Mouse (Mus musculus): ENCODE data around the gene Ifnl3. TPM values are rescaled to one million over a fixed set of nuclear protein-coding genes. Genes with fewer than 3 reads are reported as not detected.
A peak's percentile ranks its signal among the peaks of the same experiment; 100 is the strongest.
"Not testable (repeated sequence)": the region's sequence is repeated elsewhere in the genome, so short reads cannot be mapped to it uniquely, and the experiment has no call there.

Ifnl3 gene
- not detected in 2 replicates for polyA plus RNA-seq (2012; rRNA removed)

DNA sequence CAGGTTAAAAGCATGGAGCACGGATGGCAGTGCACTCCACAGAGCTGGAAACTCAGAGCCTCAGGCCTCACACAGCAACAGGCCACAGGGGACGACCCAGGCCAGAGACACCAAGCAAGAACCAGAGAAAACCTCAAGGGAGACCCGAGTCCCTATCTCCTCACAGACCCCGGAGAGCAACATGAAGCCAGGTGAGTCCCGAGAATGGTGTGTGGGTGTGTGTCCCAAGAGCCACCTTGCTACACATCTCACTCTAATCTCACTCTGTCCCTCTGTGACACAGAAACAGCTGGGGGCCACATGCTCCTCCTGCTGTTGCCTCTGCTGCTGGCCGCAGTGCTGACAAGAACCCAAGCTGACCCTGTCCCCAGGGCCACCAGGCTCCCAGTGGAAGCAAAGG lies at the start of gene Ifnl3:
Gene Ifnl3 (plus strand): TSS at position 301 of the 400 bp plus-strand sequence.
- not testable (repeated sequence) for H3K27ac ChIP-seq (ENCODE audit: insufficient read depth, low read depth, low read length); DNase-seq
- WGBS, result 82% methylated on average over 5 of the region's 6 CpGs

GRCm38 (mm10) chr7:28476191-28476590 lies 46.4 kb upstream of the Ifnl3 start:
- H3K36me3 ChIP-seq (ENCODE audit: control insufficient read depth, insufficient read depth, low read length), result no peaks in the 10 kb centered on the region
- DNase-seq, result no peak
- 93% methylated on average over 6 of the region's 6 CpGs for WGBS
- no peaks in the 10 kb centered on the region for H3K4me1 ChIP-seq (ENCODE audit: control insufficient read depth, insufficient read depth, low read length)
- H3K4me3 ChIP-seq (ENCODE audit: insufficient read depth, low read depth, low read length), result no peak overlapping the region
- H3K27me3 ChIP-seq (replicated peaks; ENCODE audit: control insufficient read depth, insufficient read depth, low read length), result no peaks in the 10 kb centered on the region
- TF ChIP-seq CTCF (conservative IDR thresholded peaks at IDR 0.05; ENCODE audit: insufficient read depth, insufficient read length, low read depth, low read length), result no peak
- no peak for TF ChIP-seq POLR2A (IDR thresholded peaks at IDR 0.05; ENCODE audit: low read depth, low read length)
- no peak overlapping the region for H3K27ac ChIP-seq (ENCODE audit: insufficient read depth, low read depth, low read length)

More for the DNA sequence above, at the start of gene Ifnl3:
- not testable (repeated sequence) for H3K36me3 ChIP-seq (ENCODE audit: control insufficient read depth, insufficient read depth, low read length); H3K4me1 ChIP-seq (ENCODE audit: control insufficient read depth, insufficient read depth, low read length); H3K27me3 ChIP-seq (replicated peaks; ENCODE audit: control insufficient read depth, insufficient read depth, low read length); H3K4me3 ChIP-seq (ENCODE audit: insufficient read depth, low read depth, low read length)

- WGBS, result 84% methylated on average over 5 of the region's 5 CpGs
- H3K4me3 ChIP-seq (ENCODE audit: insufficient read depth, low read depth, low read length), result no peak overlapping the region
- no peaks in the 10 kb centered on the region for H3K27me3 ChIP-seq (replicated peaks; ENCODE audit: control insufficient read depth, insufficient read depth, low read length)
- TF ChIP-seq POLR2A (IDR thresholded peaks at IDR 0.05; ENCODE audit: low read depth, low read length) (no peak), CTCF (conservative IDR thresholded peaks at IDR 0.05; ENCODE audit: insufficient read depth, insufficient read length, low read depth, low read length) (no peak)
- H3K4me1 ChIP-seq (ENCODE audit: control insufficient read depth, insufficient read depth, low read length), result no peaks in the 10 kb centered on the region
- DNase-seq, result no peak
- no peaks in the 10 kb centered on the region for H3K36me3 ChIP-seq (ENCODE audit: control insufficient read depth, insufficient read depth, low read length)
- no peak overlapping the region for H3K27ac ChIP-seq (ENCODE audit: insufficient read depth, low read depth, low read length)
Observed at GRCm38 (mm10) chr7:28477363-28477762, 45.3 kb upstream of the Ifnl3 start.

GRCm38 (mm10) chr7:28478854-28479253 lies 43.8 kb upstream of the Ifnl3 start:
- no peaks in the 10 kb centered on the region for H3K4me1 ChIP-seq (ENCODE audit: control insufficient read depth, insufficient read depth, low read length)
- DNase-seq, result no peak
- TF ChIP-seq CTCF (conservative IDR thresholded peaks at IDR 0.05; ENCODE audit: insufficient read depth, insufficient read length, low read depth, low read length) (no peak), POLR2A (IDR thresholded peaks at IDR 0.05; ENCODE audit: low read depth, low read length) (no peak)
- H3K27me3 ChIP-seq (replicated peaks; ENCODE audit: control insufficient read depth, insufficient read depth, low read length), result no peaks in the 10 kb centered on the region
- 6% methylated on average over 8 of the region's 8 CpGs for WGBS
- no peaks in the 10 kb centered on the region for H3K36me3 ChIP-seq (ENCODE audit: control insufficient read depth, insufficient read depth, low read length)
- H3K27ac ChIP-seq (ENCODE audit: insufficient read depth, low read depth, low read length), result no peak overlapping the region
- no peak overlapping the region for H3K4me3 ChIP-seq (ENCODE audit: insufficient read depth, low read depth, low read length)

- no peak for TF ChIP-seq POLR2A (IDR thresholded peaks at IDR 0.05; ENCODE audit: low read depth, low read length)
- no peak for TF ChIP-seq CTCF (conservative IDR thresholded peaks at IDR 0.05; ENCODE audit: insufficient read depth, insufficient read length, low read depth, low read length)
- H3K27me3 ChIP-seq (replicated peaks; ENCODE audit: control insufficient read depth, insufficient read depth, low read length), result no peaks in the 10 kb centered on the region
- H3K27ac ChIP-seq (ENCODE audit: insufficient read depth, low read depth, low read length), result no peak overlapping the region
- H3K4me1 ChIP-seq (ENCODE audit: control insufficient read depth, insufficient read depth, low read length), result no peaks in the 10 kb centered on the region
- WGBS, result 79% methylated on average over 11 of the region's 11 CpGs
- no peak overlapping the region for H3K4me3 ChIP-seq (ENCODE audit: insufficient read depth, low read depth, low read length)
- H3K36me3 ChIP-seq (ENCODE audit: control insufficient read depth, insufficient read depth, low read length), result no peaks in the 10 kb centered on the region
- no peak for DNase-seq
Observed at GRCm38 (mm10) chr7:28482854-28483253, 39.8 kb upstream of the Ifnl3 start.

DNA sequence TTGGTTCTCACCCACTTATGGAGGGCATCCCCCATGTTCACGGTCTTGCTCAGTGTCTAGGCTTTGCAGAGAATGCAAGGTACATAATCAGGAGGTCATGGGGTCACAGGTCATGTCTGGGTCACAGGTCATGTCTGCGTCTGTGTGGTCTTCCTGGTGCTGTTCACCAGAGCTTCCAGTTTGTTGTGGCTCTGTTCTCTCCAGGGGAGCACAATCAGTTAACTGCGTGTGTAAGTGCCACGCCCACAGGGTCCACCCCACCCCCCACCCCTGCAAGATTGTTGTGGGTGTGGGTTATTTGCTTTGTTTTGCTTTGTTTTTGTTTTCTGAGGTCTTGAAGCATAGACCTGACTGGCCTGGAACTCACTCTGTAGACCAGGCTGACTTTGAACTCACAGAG lies 38.4 kb upstream of the Ifnl3 start:
- 35% methylated on average over 4 of the region's 4 CpGs for WGBS
- DNase-seq, result no peak
- H3K4me1 ChIP-seq (ENCODE audit: control insufficient read depth, insufficient read depth, low read length), result no peaks in the 10 kb centered on the region
- H3K27ac ChIP-seq (ENCODE audit: insufficient read depth, low read depth, low read length), result no peak overlapping the region
- no peak overlapping the region for H3K4me3 ChIP-seq (ENCODE audit: insufficient read depth, low read depth, low read length)
- H3K27me3 ChIP-seq (replicated peaks; ENCODE audit: control insufficient read depth, insufficient read depth, low read length), result no peaks in the 10 kb centered on the region
- H3K36me3 ChIP-seq (ENCODE audit: control insufficient read depth, insufficient read depth, low read length), result no peaks in the 10 kb centered on the region
- TF ChIP-seq POLR2A (IDR thresholded peaks at IDR 0.05; ENCODE audit: low read depth, low read length) (no peak), CTCF (conservative IDR thresholded peaks at IDR 0.05; ENCODE audit: insufficient read depth, insufficient read length, low read depth, low read length) (no peak)

- DNase-seq, result peak; percentile 25
- Histone ChIP-seq H3K27me3 (replicated peaks; ENCODE audit: control insufficient read depth, insufficient read depth, low read length) (no peaks in the 10 kb centered on the region), H3K4me1 (ENCODE audit: control insufficient read depth, insufficient read depth, low read length) (no peaks in the 10 kb centered on the region), H3K36me3 (ENCODE audit: control insufficient read depth, insufficient read depth, low read length) (no peaks in the 10 kb centered on the region), H3K4me3 (ENCODE audit: insufficient read depth, low read depth, low read length) (no peak overlapping the region), H3K27ac (ENCODE audit: insufficient read depth, low read depth, low read length) (no peak overlapping the region)
- 5% methylated on average over 16 of the region's 16 CpGs for whole genome bisulfite sequencing
- TF ChIP-seq CTCF (conservative IDR thresholded peaks at IDR 0.05; ENCODE audit: insufficient read depth, insufficient read length, low read depth, low read length), result no peak
- no peak for TF ChIP-seq POLR2A (IDR thresholded peaks at IDR 0.05; ENCODE audit: low read depth, low read length)
Observed at GRCm38 (mm10) chr7:28488030-28488491, 34.6 kb upstream of the Ifnl3 start.

- Histone ChIP-seq H3K4me3 (ENCODE audit: insufficient read depth, low read depth, low read length) (no peak overlapping the region), H3K27me3 (replicated peaks; ENCODE audit: control insufficient read depth, insufficient read depth, low read length) (no peaks in the 10 kb centered on the region), H3K36me3 (ENCODE audit: control insufficient read depth, insufficient read depth, low read length) (no peaks in the 10 kb centered on the region), H3K4me1 (ENCODE audit: control insufficient read depth, insufficient read depth, low read length) (no peaks in the 10 kb centered on the region), H3K27ac (ENCODE audit: insufficient read depth, low read depth, low read length) (no peak overlapping the region)
- 4% methylated on average over 10 of the region's 10 CpGs for WGBS
- TF ChIP-seq POLR2A (IDR thresholded peaks at IDR 0.05; ENCODE audit: low read depth, low read length) (no peak), CTCF (conservative IDR thresholded peaks at IDR 0.05; ENCODE audit: insufficient read depth, insufficient read length, low read depth, low read length) (peak; percentile 79)
- DNase-seq, result peak; percentile 88
Observed at GRCm38 (mm10) chr7:28490410-28490809, 32.2 kb upstream of the Ifnl3 start.

Data from kidney, adult 2 months (tissue).